Mouse (Mus musculus): ENCODE results near the gene Urad. TPM values are rescaled to one million over a fixed set of nuclear protein-coding genes. Genes with fewer than 3 reads are reported as not detected.
A peak's percentile ranks its signal among the peaks of the same experiment; 100 is the strongest.

The Urad gene
- total and polyA plus RNA-seq, 3 experiments: not detected

DNA sequence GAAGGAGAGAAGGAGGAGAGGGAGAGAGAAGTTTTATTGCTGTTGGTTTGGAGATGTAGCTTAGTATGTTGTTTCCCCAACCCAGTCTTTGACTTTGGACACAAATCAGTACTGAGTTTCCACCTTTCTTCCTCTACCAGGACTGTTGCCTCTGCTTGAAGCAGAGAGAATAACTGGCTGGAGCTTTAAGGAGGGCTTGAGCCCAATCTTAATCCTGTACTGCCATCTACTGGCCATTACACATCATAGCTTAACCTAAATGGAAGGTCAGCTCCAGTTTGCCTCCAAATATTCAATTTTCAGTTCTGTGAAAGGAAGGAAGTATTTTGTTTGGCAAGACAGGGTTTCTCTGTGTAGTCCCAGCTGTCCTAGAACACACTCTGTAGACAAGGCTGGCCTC, 2.6 kb downstream of the Urad start:
- Histone ChIP-seq H3K79me2 (replicated peaks; ENCODE audit: control insufficient read depth, insufficient read depth, low read length) (no peaks in the 10 kb centered on the region), H3K27ac (no peak overlapping the region), H3K4me1 (ENCODE audit: control insufficient read depth, insufficient read depth, low read length) (no peaks in the 10 kb centered on the region), H3K27me3 (ENCODE audit: control insufficient read depth, insufficient read depth, low read length) (peaks cover 12% of the 10 kb centered on the region), H3K9ac (ENCODE audit: low read depth, low read length) (no peak overlapping the region), H3K36me3 (ENCODE audit: control insufficient read depth, insufficient read depth, low read length) (no peaks in the 10 kb centered on the region), H3K4me3 (no peak overlapping the region)
- TF ChIP-seq CTCF (IDR thresholded peaks at IDR 0.05): peak; percentile 88
- no peak for TF ChIP-seq POLR2A (IDR thresholded peaks at IDR 0.05; ENCODE audit: insufficient read depth, low read depth, low read length)
- no peak for DNase-seq
- intact Hi-C loops (cut with DNase I): loop anchor here (1.0 to 5.0 kb wide), 5 partner anchors 337 to 642 kb away; no protein-coding TSS in a partner anchor

DNA sequence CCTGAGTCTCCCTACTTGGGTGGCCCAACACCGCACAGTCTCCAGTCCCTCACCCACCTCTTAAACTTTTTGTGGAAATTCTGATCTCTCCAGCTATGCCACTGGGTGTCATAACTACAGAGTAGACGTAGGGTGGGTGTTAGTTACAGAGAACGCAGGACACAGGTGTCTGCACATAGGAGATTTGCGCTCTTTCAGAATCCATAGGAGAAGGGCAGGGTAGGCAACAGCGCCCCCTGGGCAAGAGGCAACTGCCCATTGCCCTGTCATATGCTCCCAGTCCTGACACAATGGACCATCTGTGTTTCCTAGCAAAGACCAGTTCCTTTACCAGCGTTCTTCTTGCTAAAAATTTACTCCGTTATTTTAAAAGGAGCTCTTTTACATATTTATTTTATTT, 4.2 kb downstream of the Urad start:
- Histone ChIP-seq H3K27ac (no peak overlapping the region), H3K9ac (ENCODE audit: low read depth, low read length) (no peak overlapping the region), H3K36me3 (ENCODE audit: control insufficient read depth, insufficient read depth, low read length) (no peaks in the 10 kb centered on the region), H3K4me3 (no peak overlapping the region), H3K79me2 (replicated peaks; ENCODE audit: control insufficient read depth, insufficient read depth, low read length) (no peaks in the 10 kb centered on the region), H3K4me1 (ENCODE audit: control insufficient read depth, insufficient read depth, low read length) (no peaks in the 10 kb centered on the region), H3K27me3 (ENCODE audit: control insufficient read depth, insufficient read depth, low read length) (peaks cover 13% of the 10 kb centered on the region)
- no peak for TF ChIP-seq POLR2A (IDR thresholded peaks at IDR 0.05; ENCODE audit: insufficient read depth, low read depth, low read length)
- peak; percentile 51 for TF ChIP-seq CTCF (IDR thresholded peaks at IDR 0.05)
- TF ChIP-seq EP300 (IDR thresholded peaks at IDR 0.05; ENCODE audit: insufficient read depth, low read depth, low read length): no peak
- no peak for DNase-seq
- 30% methylated on average over 7 of the region's 7 CpGs for WGBS
- intact Hi-C loops (cut with DNase I): loop anchor here (5.0 kb wide), 2 partner anchors 336 to 641 kb away; no protein-coding TSS in a partner anchor

DNA sequence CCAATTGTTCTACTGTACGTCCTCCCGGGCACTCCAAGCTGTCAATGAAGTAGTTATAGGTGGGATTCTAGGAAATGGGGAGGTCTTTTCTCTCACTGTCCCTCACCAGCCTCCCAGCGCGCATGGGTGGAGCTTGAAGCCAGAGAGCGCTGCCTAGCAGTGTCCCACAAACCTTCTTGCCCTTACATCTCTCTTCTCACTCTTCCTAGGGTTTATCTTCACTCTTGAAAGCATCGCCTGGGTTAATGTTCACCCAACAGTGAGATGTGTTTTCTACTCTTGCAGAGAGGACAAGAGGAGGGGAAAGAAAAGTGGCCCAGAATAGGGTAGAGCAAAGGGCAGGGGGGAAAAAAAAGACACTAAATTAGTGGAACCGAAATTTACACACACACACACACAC, 4.9 kb downstream of the Urad start:
- intact Hi-C loops (cut with DNase I): loop anchor here (5.0 kb wide), 2 partner anchors 335 to 640 kb away; no protein-coding TSS in a partner anchor
- no peak overlapping the region for H3K27ac ChIP-seq
- WGBS: 12% methylated on average over 7 of the region's 7 CpGs
- H3K36me3 ChIP-seq (ENCODE audit: control insufficient read depth, insufficient read depth, low read length): no peaks in the 10 kb centered on the region
- no peak overlapping the region for H3K4me3 ChIP-seq
- no peak for DNase-seq
- TF ChIP-seq POLR2A (IDR thresholded peaks at IDR 0.05; ENCODE audit: insufficient read depth, low read depth, low read length): no peak
- TF ChIP-seq CTCF (IDR thresholded peaks at IDR 0.05): no peak
- no peak for TF ChIP-seq EP300 (IDR thresholded peaks at IDR 0.05; ENCODE audit: insufficient read depth, low read depth, low read length)
- H3K27me3 ChIP-seq (ENCODE audit: control insufficient read depth, insufficient read depth, low read length): peaks cover 13% of the 10 kb centered on the region
- no peaks in the 10 kb centered on the region for H3K4me1 ChIP-seq (ENCODE audit: control insufficient read depth, insufficient read depth, low read length)
- no peak overlapping the region for H3K9ac ChIP-seq (ENCODE audit: low read depth, low read length)
- no peaks in the 10 kb centered on the region for H3K79me2 ChIP-seq (replicated peaks; ENCODE audit: control insufficient read depth, insufficient read depth, low read length)

DNA sequence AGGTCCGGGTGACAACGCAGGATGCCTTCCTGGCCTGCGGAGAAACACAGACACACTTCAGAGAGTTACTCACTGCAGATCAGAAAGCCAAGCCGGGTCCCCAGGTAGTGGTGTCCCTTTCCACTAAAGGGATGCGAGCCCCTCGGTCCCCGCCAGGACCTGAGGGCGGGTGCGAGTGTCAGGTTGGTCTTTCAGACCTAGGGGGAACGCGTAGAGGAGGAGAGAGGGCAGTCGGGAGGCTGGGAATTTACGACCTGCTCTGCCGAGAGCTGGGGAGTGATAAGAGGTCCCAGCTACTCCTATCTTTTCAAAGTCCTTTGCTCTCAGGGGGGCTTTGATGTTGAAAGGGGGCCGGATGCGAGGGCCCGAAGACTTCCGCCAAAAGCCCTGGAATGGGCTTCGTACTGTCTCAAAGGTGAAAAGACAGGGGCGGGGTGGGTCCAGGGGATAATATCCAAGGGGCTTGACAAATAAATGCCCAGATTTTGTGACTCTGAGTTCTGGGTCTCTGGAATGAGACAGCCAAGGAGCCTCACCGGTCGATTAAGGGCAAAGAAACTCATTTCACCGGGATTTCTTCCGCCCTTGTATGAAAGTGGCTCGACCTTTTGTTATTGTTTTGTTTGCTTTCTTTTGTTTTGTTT, 6.7 kb downstream of the Urad start:
- Histone ChIP-seq H3K4me1 (ENCODE audit: control insufficient read depth, insufficient read depth, low read length) (no peaks in the 10 kb centered on the region), H3K27ac (no peak overlapping the region), H3K36me3 (ENCODE audit: control insufficient read depth, insufficient read depth, low read length) (no peaks in the 10 kb centered on the region), H3K4me3 (no peak overlapping the region), H3K9ac (ENCODE audit: low read depth, low read length) (no peak overlapping the region), H3K79me2 (replicated peaks; ENCODE audit: control insufficient read depth, insufficient read depth, low read length) (no peaks in the 10 kb centered on the region), H3K27me3 (ENCODE audit: control insufficient read depth, insufficient read depth, low read length) (peaks cover 17% of the 10 kb centered on the region)
- intact Hi-C loops (cut with DNase I): loop anchor here (5.0 kb wide), 2 partner anchors 333 to 638 kb away; no protein-coding TSS in a partner anchor
- TF ChIP-seq CTCF (IDR thresholded peaks at IDR 0.05) (no peak), EP300 (IDR thresholded peaks at IDR 0.05; ENCODE audit: insufficient read depth, low read depth, low read length) (no peak), POLR2A (IDR thresholded peaks at IDR 0.05; ENCODE audit: insufficient read depth, low read depth, low read length) (no peak)
- 5% methylated on average over 25 of the region's 25 CpGs for WGBS
- DNase-seq: no peak

DNA sequence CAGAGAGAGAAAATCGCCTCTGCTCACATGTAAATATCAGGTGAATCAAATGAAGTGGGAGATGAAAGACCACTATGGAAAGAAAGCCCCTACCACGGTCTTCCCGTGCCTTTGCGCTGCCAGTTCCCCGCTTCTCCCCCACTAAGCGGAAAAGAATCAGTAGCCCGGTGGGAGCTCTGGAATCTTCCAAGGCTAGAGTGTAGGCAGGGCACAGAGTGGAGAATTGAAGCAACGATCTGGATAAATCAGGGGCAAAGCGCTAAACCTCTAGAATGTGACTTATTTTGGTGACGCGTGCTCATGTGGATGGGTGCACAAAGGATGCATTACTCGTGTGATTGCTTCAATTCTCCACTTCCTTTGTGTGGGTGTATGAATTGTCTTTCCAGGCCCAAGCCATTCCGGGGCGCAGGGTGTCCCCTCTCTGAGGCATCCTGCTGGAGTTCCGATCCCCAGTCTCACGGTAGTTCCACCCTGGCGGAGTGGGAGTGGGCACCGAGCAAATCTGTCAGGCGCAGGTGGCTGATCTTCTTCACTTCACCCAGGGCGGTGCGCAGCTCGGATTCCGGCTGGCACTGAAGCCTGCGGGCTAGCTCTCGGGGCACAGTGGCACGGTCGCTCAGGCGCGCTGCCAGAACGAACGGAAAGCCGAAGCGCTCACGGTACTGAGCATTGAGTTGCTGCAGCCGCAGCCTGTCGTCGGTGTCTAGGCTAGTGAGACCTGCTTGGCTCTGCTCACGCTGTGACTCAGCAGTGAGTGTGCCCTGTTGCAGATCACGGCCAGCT, 7.4 kb downstream of the Urad start:
- no peaks in the 10 kb centered on the region for H3K36me3 ChIP-seq (ENCODE audit: control insufficient read depth, insufficient read depth, low read length)
- H3K27me3 ChIP-seq (ENCODE audit: control insufficient read depth, insufficient read depth, low read length): peaks cover 17% of the 10 kb centered on the region
- DNase-seq: no peak
- H3K4me1 ChIP-seq (ENCODE audit: control insufficient read depth, insufficient read depth, low read length): no peaks in the 10 kb centered on the region
- WGBS: 2% methylated on average over 39 of the region's 39 CpGs
- H3K27ac ChIP-seq: no peak overlapping the region
- H3K9ac ChIP-seq (ENCODE audit: low read depth, low read length): no peak overlapping the region
- intact Hi-C loops (cut with DNase I): loop anchor here (5.0 kb wide), 2 partner anchors 333 to 638 kb away; no protein-coding TSS in a partner anchor
- no peak for TF ChIP-seq EP300 (IDR thresholded peaks at IDR 0.05; ENCODE audit: insufficient read depth, low read depth, low read length)
- no peak for TF ChIP-seq CTCF (IDR thresholded peaks at IDR 0.05)
- no peak for TF ChIP-seq POLR2A (IDR thresholded peaks at IDR 0.05; ENCODE audit: insufficient read depth, low read depth, low read length)
- no peak overlapping the region for H3K4me3 ChIP-seq
- no peaks in the 10 kb centered on the region for H3K79me2 ChIP-seq (replicated peaks; ENCODE audit: control insufficient read depth, insufficient read depth, low read length)

Measured in heart, adult 2 months (tissue).